ENCODE assay signal across 11 mouse cellular contexts in the genomic region with DNA sequence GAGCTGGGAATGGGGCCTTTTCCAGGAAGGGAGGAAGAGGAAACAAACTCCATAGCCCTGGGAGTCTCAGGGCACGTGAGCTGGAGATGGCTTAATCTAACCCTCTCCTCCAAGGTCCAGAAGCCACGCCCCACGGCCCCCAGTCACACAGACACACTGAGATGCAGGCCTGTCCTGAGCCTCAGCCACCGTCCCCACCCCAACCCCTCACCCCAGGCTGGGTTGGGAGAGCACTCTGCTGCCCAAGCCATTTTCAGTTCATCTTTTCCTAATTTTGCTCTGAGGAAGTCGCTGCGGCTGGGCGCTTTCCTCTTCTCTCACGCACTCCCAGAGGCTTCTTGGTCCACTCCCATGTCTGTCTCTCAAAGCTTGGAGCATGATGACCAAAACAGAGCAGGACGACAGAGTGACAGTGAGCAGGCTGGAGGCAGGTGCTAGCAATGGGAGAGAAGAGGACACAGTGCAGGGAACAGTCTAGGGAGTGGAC. TPM values are rescaled to one million over a fixed set of nuclear protein-coding genes. Genes with fewer than 3 reads are reported as not detected.
DNase-seq lines count a peak whose midpoint lies in the region; ATAC-seq and TF ChIP-seq lines count a peak whose summit lies in the region.
"Had no signal": no experiment of that assay in that cellular context is flagged by ENCODE, and none has a peak within 500 bp of the region (broad histone marks: within the 10 kb centered on the region; RNA-seq: fewer than 3 reads in every experiment).

No protein-coding gene starts in this region.

- no peak for TF ChIP-seq EP300 in stomach, postnatal 0 days (optimal IDR thresholded peaks at IDR 0.05)

- H3K4me3 ChIP-seq in kidney, postnatal 0 days (replicated peaks; ENCODE audit: low read depth, low read length) = no peak overlapping the region
- no peak overlapping the region for H3K4me3 ChIP-seq in stomach, embryonic 15.5 days (replicated peaks)
- H3K4me3 ChIP-seq in stomach, postnatal 0 days (ENCODE audit: low read depth, low read length) = no peak overlapping the region
- H3K4me3 ChIP-seq: hindbrain, embryonic 15.5 days; neural tube, embryonic 13.5 days had no signal

- H3K27me3 ChIP-seq in kidney, postnatal 0 days (ENCODE audit: insufficient read depth, low read length) = no peaks in the 10 kb centered on the region
- H3K27me3 ChIP-seq in stomach, embryonic 15.5 days (replicated peaks) = 0 out of 2 replicates have a peak, but pooled peaks cover 3% of the 10 kb centered on the region
- H3K27me3 ChIP-seq in stomach, postnatal 0 days (ENCODE audit: control insufficient read depth, insufficient read depth, low read length) = no peaks in the 10 kb centered on the region
- H3K27me3 ChIP-seq: hindbrain, embryonic 15.5 days; neural tube, embryonic 13.5 days had no signal

- H3K27ac ChIP-seq in kidney, postnatal 0 days = 0 out of 2 replicates have a peak overlapping the region, but pooled peaks have one; percentile 25
- 0 out of 2 replicates have a peak overlapping the region, but pooled peaks have one; percentile 2 for H3K27ac ChIP-seq in stomach, embryonic 15.5 days
- no peak overlapping the region for H3K27ac ChIP-seq in stomach, postnatal 0 days (replicated peaks)
- H3K27ac ChIP-seq: hindbrain, embryonic 15.5 days; neural tube, embryonic 13.5 days had no signal

- 0 out of 2 replicates have a peak, but pooled peaks cover 1% of the 10 kb centered on the region for H3K36me3 ChIP-seq in kidney, postnatal 0 days (ENCODE audit: insufficient read depth, low read length)
- H3K36me3 ChIP-seq in stomach, embryonic 15.5 days = peaks cover 5% of the 10 kb centered on the region; the same call in 1 of the 2 replicates
- H3K36me3 ChIP-seq in stomach, postnatal 0 days (ENCODE audit: control insufficient read depth, insufficient read depth, low read length) = no peaks in the 10 kb centered on the region

- intact Hi-C loops in heart, postnatal 25 days (cut with DNase I) = loop anchor here (5.0 kb wide), 2 partner anchors 60 to 240 kb away; a partner anchor contains a TSS

- no peaks in the 10 kb centered on the region for H3K9me3 ChIP-seq in kidney, postnatal 0 days (replicated peaks; ENCODE audit: low read length)
- H3K9me3 ChIP-seq in stomach, embryonic 15.5 days = no peaks in the 10 kb centered on the region
- H3K9me3 ChIP-seq in stomach, postnatal 0 days (ENCODE audit: control insufficient read depth, low read length) = no peaks in the 10 kb centered on the region
- H3K9me3 ChIP-seq: G1E; hindbrain, embryonic 15.5 days; neural tube, embryonic 13.5 days had no signal

- TF ChIP-seq CTCF in kidney, postnatal 0 days (IDR thresholded peaks at IDR 0.05; ENCODE audit: low read depth) = no peak
- TF ChIP-seq CTCF in stomach, postnatal 0 days (IDR thresholded peaks at IDR 0.05; ENCODE audit: low read depth) = no peak

- H3K9ac ChIP-seq in kidney, postnatal 0 days (ENCODE audit: low read depth, low read length) = no peak overlapping the region
- no peak overlapping the region for H3K9ac ChIP-seq in stomach, embryonic 15.5 days
- H3K9ac ChIP-seq in stomach, postnatal 0 days (ENCODE audit: low read length) = no peak overlapping the region
- H3K9ac ChIP-seq: hindbrain, embryonic 15.5 days; neural tube, embryonic 13.5 days had no signal

- no peak overlapping the region for H3K4me2 ChIP-seq in kidney, postnatal 0 days (ENCODE audit: low read length)
- H3K4me2 ChIP-seq in stomach, embryonic 15.5 days = no peak overlapping the region
- no peak overlapping the region for H3K4me2 ChIP-seq in stomach, postnatal 0 days (replicated peaks; ENCODE audit: low read depth)
- H3K4me2 ChIP-seq: hindbrain, embryonic 15.5 days; neural tube, embryonic 13.5 days had no signal

- 42% methylated on average over 9 of the region's 9 CpGs for WGBS in kidney, postnatal 0 days
- WGBS in stomach, embryonic 15.5 days = 45% methylated on average over 9 of the region's 9 CpGs
- whole genome bisulfite sequencing in stomach, postnatal 0 days = 38% methylated on average over 9 of the region's 9 CpGs

- H3K4me1 ChIP-seq in kidney, postnatal 0 days (replicated peaks; ENCODE audit: insufficient read depth, low read length) = no peaks in the 10 kb centered on the region; the same call in 1 of the 2 replicates
- peaks cover 14% of the 10 kb centered on the region for H3K4me1 ChIP-seq in stomach, embryonic 15.5 days
- H3K4me1 ChIP-seq in stomach, postnatal 0 days (replicated peaks; ENCODE audit: control insufficient read depth, insufficient read depth) = peaks cover 2% of the 10 kb centered on the region; the same call in 1 of the 2 replicates
- H3K4me1 ChIP-seq: hindbrain, embryonic 15.5 days had no signal

- DNase-seq in kidney, postnatal 0 days (ENCODE audit: low spot score) = no peak
- DNase-seq in kidney, adult 8-10 months = no peak
- no peak for DNase-seq in stomach, postnatal 0 days (ENCODE audit: low spot score)
- peak; percentile 54 for DNase-seq in heart, postnatal 25 days (ENCODE audit: low spot score)
- DNase-seq in yolk sac, embryonic 10.5 days (ENCODE audit: low spot score) = peak; percentile 72
- DNase-seq in testis, postnatal 10 days (ENCODE audit: low spot score) = no peak

- no peak for ATAC-seq in kidney, postnatal 0 days (replicated peaks; ENCODE audit: low FRiP score, low read depth)
- ATAC-seq in stomach, embryonic 15.5 days (ENCODE audit: insufficient read depth, low FRiP score, low read depth) = no peak
- ATAC-seq in stomach, postnatal 0 days (ENCODE audit: low FRiP score, low TSS enrichment) = no peak
- no peak for ATAC-seq in activated CD4-positive, CD25-positive, alpha-beta regulatory T cell, adult 4 months

RNA-seq across cellular contexts. Expression of a gene that starts 19.1 kb away (rescaled TPM):
- polyA plus RNA-seq in kidney, postnatal 0 days (2015; fragmentation: Nextera tagmentation; extraction: Ambion mirVana) = 21.8 and 24.1 TPM in 2 replicates
- 32.8 and 34.7 TPM in 2 replicates for polyA plus RNA-seq in stomach, embryonic 15.5 days (2015; fragmentation: Nextera tagmentation; extraction: Ambion mirVana)
- polyA plus RNA-seq in stomach, postnatal 0 days (2015; fragmentation: Nextera tagmentation; extraction: Ambion mirVana) = 53.7 TPM in 2 replicates
- total RNA-seq in heart, postnatal 25 days (2021) = 10 to 100 TPM; 77.5 to 92.2 TPM
- 1 to 10 TPM in 1 of 2 experiments, not detected in 1; 1.4 TPM for polyA plus RNA-seq in activated CD4-positive, CD25-positive, alpha-beta regulatory T cell, adult 4 months (2017; shearing (Covaris generic))

RNA-seq across cellular contexts. Expression of a gene that starts 19.7 kb away (rescaled TPM):
- 970 and 975 TPM in 2 replicates for polyA plus RNA-seq in kidney, postnatal 0 days (2015; fragmentation: Nextera tagmentation; extraction: Ambion mirVana)
- polyA plus RNA-seq in stomach, embryonic 15.5 days (2015; fragmentation: Nextera tagmentation; extraction: Ambion mirVana) = 883 and 1,069 TPM in 2 replicates
- 706 and 736 TPM in 2 replicates for polyA plus RNA-seq in stomach, postnatal 0 days (2015; fragmentation: Nextera tagmentation; extraction: Ambion mirVana)
- total RNA-seq in heart, postnatal 25 days (2021) = 100 to 1,000 TPM; 154 to 183 TPM
- 1,000 to 10,000 TPM; 4,172 to 4,641 TPM for polyA plus RNA-seq in activated CD4-positive, CD25-positive, alpha-beta regulatory T cell, adult 4 months (2017; shearing (Covaris generic))

RNA-seq across cellular contexts. Expression of a gene that starts 57.2 kb away (rescaled TPM):
- 6.5 and 6.8 TPM in 2 replicates for polyA plus RNA-seq in kidney, postnatal 0 days (2015; fragmentation: Nextera tagmentation; extraction: Ambion mirVana)
- polyA plus RNA-seq in stomach, embryonic 15.5 days (2015; fragmentation: Nextera tagmentation; extraction: Ambion mirVana) = 4.7 and 4.8 TPM in 2 replicates
- polyA plus RNA-seq in stomach, postnatal 0 days (2015; fragmentation: Nextera tagmentation; extraction: Ambion mirVana) = 3.1 and 3.6 TPM in 2 replicates
- 10 to 100 TPM; 24.5 to 33.8 TPM for total RNA-seq in heart, postnatal 25 days (2021)
- polyA plus RNA-seq in activated CD4-positive, CD25-positive, alpha-beta regulatory T cell, adult 4 months (2017; shearing (Covaris generic)) = 1 to 10 TPM in 1 of 2 experiments, under 1 TPM in 1; 0.68 to 1.1 TPM
- polyA plus RNA-seq: G1E had no signal

Comparison
In these comparisons a context has a peak if more than half of its experiments do, and no peak if none do; other contexts are left out.
1. DNase-seq: peak in heart, postnatal 25 days (single experiment) and yolk sac, embryonic 10.5 days (single experiment); none in kidney, postnatal 0 days (single experiment), kidney, adult 8-10 months (0 of 2), stomach, postnatal 0 days (single experiment) and testis, postnatal 10 days (single experiment).